Comparison of ENCODE assay signal across 7 mouse cellular contexts in genomic region chr7:16387160-16388041, GRCm38 (mm10). TPM values are rescaled to one million over a fixed set of nuclear protein-coding genes. Genes with fewer than 3 reads are reported as not detected.
DNase-seq lines count a peak whose midpoint lies in the region; ATAC-seq lines count a peak whose summit lies in the region.

Sae1 (minus strand) TSS chr7:16387806.

- peak within 1 kb of the TSS; percentile 82 for H3K4me3 ChIP-seq in intestine, embryonic 15.5 days (replicated peaks)
- peak within 1 kb of the TSS; percentile 89 for H3K4me3 ChIP-seq in midbrain, embryonic 10.5 days

- H3K9me3 ChIP-seq in intestine, embryonic 15.5 days = no peaks in the 10 kb centered on the region
- H3K9me3 ChIP-seq in midbrain, embryonic 10.5 days (replicated peaks) = no peaks in the 10 kb centered on the region

- ATAC-seq in intestine, embryonic 15.5 days = peak; percentile 98

- H3K27me3 ChIP-seq in intestine, embryonic 15.5 days (replicated peaks) = no peaks in the 10 kb centered on the region
- H3K27me3 ChIP-seq in midbrain, embryonic 10.5 days (ENCODE audit: low read depth, poor library complexity, severe bottlenecking) = no peaks in the 10 kb centered on the region

- intact Hi-C loops in gastrocnemius, postnatal 36 days (cut with DNase I) = no loop called here
- intact Hi-C loops in left cerebral cortex, postnatal 25 days (cut with DNase I) = loop anchor here (5.0 kb wide), 1 partner anchor 80 kb away; no protein-coding TSS in a partner anchor

- under 1% methylated on average over 58 of the region's 58 CpGs for WGBS in intestine, embryonic 15.5 days
- 1% methylated on average over 58 of the region's 58 CpGs for WGBS in midbrain, embryonic 10.5 days

- peak within 1 kb of the TSS; percentile 92 for H3K9ac ChIP-seq in intestine, embryonic 15.5 days

- peak; percentile 94 for DNase-seq in adrenal gland, adult 18-20 months (ENCODE audit: low spot score in 2 of 2)
- DNase-seq in embryo, embryonic 11 days = peak; percentile 97
- peak; percentile 95 to 96 for DNase-seq in gastrocnemius, postnatal 36 days
- peak; percentile 95 to 98 for DNase-seq in left cerebral cortex, postnatal 25 days (ENCODE audit: low spot score in 2 of 2)
- DNase-seq in midbrain, embryonic 10.5 days (ENCODE audit: low spot score) = peak; percentile 98
- DNase-seq in right cerebral cortex, postnatal 4 days = peak; percentile 94

- H3K4me1 ChIP-seq in intestine, embryonic 15.5 days (replicated peaks) = peaks cover 12% of the 10 kb centered on the region
- peaks cover 27% of the 10 kb centered on the region for H3K4me1 ChIP-seq in midbrain, embryonic 10.5 days

- H3K27ac ChIP-seq in intestine, embryonic 15.5 days = peak within 1 kb of the TSS; percentile 79
- H3K27ac ChIP-seq in midbrain, embryonic 10.5 days (replicated peaks) = peak within 1 kb of the TSS; percentile 97

- H3K4me2 ChIP-seq in intestine, embryonic 15.5 days (replicated peaks) = peak within 1 kb of the TSS; percentile 72

- H3K36me3 ChIP-seq in intestine, embryonic 15.5 days = no peaks in the 10 kb centered on the region
- peaks cover 38% of the 10 kb centered on the region for H3K36me3 ChIP-seq in midbrain, embryonic 10.5 days

RNA-seq across cellular contexts. Expression of gene Sae1, which starts in this region (rescaled TPM):
- total RNA-seq in adrenal gland, adult 18-20 months (2021) = 10 to 100 TPM; 57.0 to 61.8 TPM
- total RNA-seq in gastrocnemius, postnatal 36 days (2021) = 10 to 100 TPM; 21.4 to 29.2 TPM
- 270 and 284 TPM in 2 replicates for polyA plus RNA-seq in intestine, embryonic 15.5 days (2015; fragmentation: Nextera tagmentation; extraction: Ambion mirVana)
- 100 to 1,000 TPM; 105 to 120 TPM for total RNA-seq in left cerebral cortex, postnatal 25 days (2021)
- 447 and 477 TPM in 2 replicates for polyA plus RNA-seq in midbrain, embryonic 10.5 days (2016; fragmentation: Nextera tagmentation; extraction: Ambion mirVana)

Comparison
In these comparisons a context has a peak if more than half of its experiments do, and no peak if none do; other contexts are left out.
1. Peak in every context shown above with its lines: DNase-seq, ATAC-seq, H3K4me3 ChIP-seq and H3K27ac ChIP-seq.